Mouse (Mus musculus) olfactory bulb, adult 2 months (tissue): ENCODE results near the gene 1300017J02Rik.

Experiments
- CTCF ChIP-seq: fragments of 200-500 bp; IDR thresholded peaks from 2 replicates; pipeline ENCODE4 v1.5.1; 2012; ENCODE audit warnings: low read depth, mild to moderate bottlenecking, low read length, moderate library complexity; ENCODE audit not compliant: insufficient read depth
- POLR2A ChIP-seq: fragments of 200-500 bp; IDR thresholded peaks from 2 replicates; pipeline ENCODE4 v1.6.1; 2012; ENCODE audit warnings: mild to moderate bottlenecking, low read depth, low read length, moderate library complexity; ENCODE audit not compliant: insufficient read depth

- no peak for TF ChIP-seq CTCF
- TF ChIP-seq POLR2A: no peak
Observed at GRCm38 (mm10) chr9:103232232-103233005, 72.5 kb downstream of the 1300017J02Rik start.
